Mouse (Mus musculus): ENCODE measurements at regions not wholly inside any gene's neighbourhood (a gene's known extent, or its start where the extent isn't known, plus 50 kb on each side); places are given as distances from the start of the nearest gene placed in this dataset.

GRCm38 (mm10) chr9:46408776-46409175, 89.0 kb upstream of the 4931429L15Rik start:
- ChIA-PET POLR2A (interaction anchor here in 2 of 4 experiments (0.7 to 1.2 kb wide), 4 partner anchors 11 to 1082 kb away, joined by 3 read pairs; no protein-coding TSS in a partner anchor), CTCF (interaction anchor here (0.6 to 1.1 kb wide), 11 partner anchors 10 to 1131 kb away, joined by 3 to 5 read pairs (median 3); no protein-coding TSS in a partner anchor)

DNA sequence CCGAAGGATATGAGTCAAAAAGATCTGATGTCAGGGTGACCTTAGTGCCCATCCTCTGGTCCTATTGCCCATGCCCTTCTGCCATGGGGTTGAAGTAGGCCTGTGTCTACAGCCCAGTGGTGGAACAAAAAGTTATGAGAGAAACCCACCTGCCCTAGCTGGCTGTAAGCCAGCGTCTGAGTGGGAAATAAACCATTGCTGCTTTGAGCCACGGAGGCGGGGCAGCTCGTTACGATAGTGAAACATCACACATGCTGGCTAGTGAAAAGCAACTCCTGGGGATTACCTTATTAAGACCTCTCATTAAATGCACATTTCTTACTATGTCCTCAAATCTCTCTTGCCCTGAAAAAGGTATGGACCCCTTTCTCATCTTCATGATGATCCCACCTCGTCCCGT, 86.8 kb upstream of the 4931429L15Rik start:
- CTCF ChIA-PET, result no interaction called here
- POLR2A ChIA-PET, result interaction anchor here in 1 of 4 experiments (2.0 kb wide), 1 partner anchor 9 kb away, joined by 8 read pairs; no protein-coding TSS in a partner anchor

- CTCF ChIA-PET, result interaction anchor here in 1 of 4 experiments (1.6 kb wide), 1 partner anchor 339 kb away, joined by 4 read pairs; no protein-coding TSS in a partner anchor
- POLR2A ChIA-PET, result interaction anchor here in 2 of 4 experiments (0.6 to 2.3 kb wide), 5 partner anchors 8 to 518 kb away, joined by 3 to 8 read pairs (median 3); no protein-coding TSS in a partner anchor
Measured at GRCm38 (mm10) chr9:46396591-46396990, 76.8 kb upstream of the 4931429L15Rik start.

GRCm38 (mm10) chr9:46395156-46395765, 75.5 kb upstream of the 4931429L15Rik start:
- POLR2A ChIA-PET, result interaction anchor here in 2 of 4 experiments (0.6 to 1.0 kb wide), 4 partner anchors 43 to 236 kb away, joined by 3 to 4 read pairs (median 3); no protein-coding TSS in a partner anchor
- CTCF ChIA-PET, result interaction anchor here in 3 of 4 experiments (0.6 to 1.6 kb wide), 3 partner anchors 107 to 452 kb away, joined by 3 to 6 read pairs (median 4); no protein-coding TSS in a partner anchor

GRCm38 (mm10) chr9:46394239-46394638, 74.5 kb upstream of the 4931429L15Rik start:
- ChIA-PET POLR2A (interaction anchor here in 1 of 4 experiments (0.9 kb wide), 1 partner anchor 65 kb away, joined by 4 read pairs; no protein-coding TSS in a partner anchor), CTCF (interaction anchor here in 2 of 4 experiments (0.6 to 1.8 kb wide), 3 partner anchors 14 to 92 kb away, joined by 3 to 4 read pairs (median 3); no protein-coding TSS in a partner anchor)

- ChIA-PET CTCF (interaction anchor here (0.6 to 1.8 kb wide), 21 partner anchors 10 to 466 kb away, joined by 3 to 7 read pairs (median 4); no protein-coding TSS in a partner anchor), POLR2A (interaction anchor here in 2 of 4 experiments (0.6 to 1.0 kb wide), 4 partner anchors 12 to 84 kb away, joined by 3 to 4 read pairs (median 4); no protein-coding TSS in a partner anchor)
Measured at GRCm38 (mm10) chr9:46392641-46393321, 73.0 kb upstream of the 4931429L15Rik start.

- CTCF ChIA-PET, result interaction anchor here in 3 of 4 experiments (0.6 to 2.3 kb wide), 13 partner anchors 10 to 486 kb away, joined by 3 to 9 read pairs (median 4); no protein-coding TSS in a partner anchor
- POLR2A ChIA-PET, result interaction anchor here in 3 of 4 experiments (0.6 to 2.3 kb wide), 8 partner anchors 8 to 120 kb away, joined by 3 to 12 read pairs (median 4); no protein-coding TSS in a partner anchor
Measured at GRCm38 (mm10) chr9:46389741-46390140, 70.0 kb upstream of the 4931429L15Rik start.

GRCm38 (mm10) chr9:46388677-46389676, 69.2 kb upstream of the 4931429L15Rik start:
- ChIA-PET CTCF (interaction anchor here in 3 of 4 experiments (0.6 to 2.3 kb wide), 12 partner anchors 10 to 426 kb away, joined by 3 to 9 read pairs (median 3); no protein-coding TSS in a partner anchor), POLR2A (interaction anchor here in 3 of 4 experiments (0.6 to 2.3 kb wide), 6 partner anchors 9 to 121 kb away, joined by 3 to 12 read pairs (median 4); no protein-coding TSS in a partner anchor)

DNA sequence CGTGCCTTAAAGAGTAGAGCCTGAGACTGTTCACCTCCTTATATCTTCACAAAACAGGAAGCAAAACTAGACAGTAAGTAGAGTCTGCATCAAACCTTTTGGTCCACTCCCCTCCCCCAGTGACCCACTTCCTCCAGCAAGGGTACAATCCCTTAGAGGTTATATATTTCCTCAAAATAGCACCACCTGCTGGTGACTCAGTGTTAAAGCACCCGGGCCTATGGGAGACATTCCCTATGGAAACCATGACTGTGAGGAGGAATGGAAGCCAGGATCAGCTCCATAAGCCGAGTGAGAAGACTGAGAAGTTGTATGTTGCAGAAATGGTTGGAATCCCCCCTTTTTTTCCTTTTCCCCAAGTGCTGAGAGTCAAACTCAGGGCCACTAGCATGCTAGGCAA, 66.5 kb upstream of the 4931429L15Rik start:
- ChIA-PET CTCF (interaction anchor here in 1 of 4 experiments (0.7 kb wide), 1 partner anchor 23 kb away, joined by 3 read pairs; no protein-coding TSS in a partner anchor), POLR2A (no interaction called here)

DNA sequence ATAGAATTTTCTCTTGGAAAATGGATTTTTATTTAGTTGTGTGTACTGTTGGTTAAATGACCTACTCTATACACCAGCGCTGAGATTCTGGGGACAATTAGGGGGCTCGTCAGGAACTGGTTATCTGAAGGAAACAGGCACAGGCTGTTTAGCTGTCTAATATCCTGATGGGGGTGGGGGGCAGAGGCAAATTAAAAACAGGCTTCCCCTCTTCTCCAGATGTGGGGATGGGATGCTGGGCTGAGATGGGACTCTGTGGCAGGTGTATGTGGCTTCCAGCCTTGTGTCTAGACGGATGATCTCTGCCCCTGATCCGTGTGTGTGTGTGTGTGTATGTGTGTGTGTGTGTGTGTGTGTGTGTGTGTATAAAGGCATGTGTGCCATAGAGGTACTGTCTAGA, 61.6 kb upstream of the 4931429L15Rik start:
- ChIA-PET CTCF (interaction anchor here in 3 of 4 experiments (0.6 to 2.1 kb wide), 4 partner anchors 12 to 241 kb away, joined by 3 to 7 read pairs (median 4); no protein-coding TSS in a partner anchor), POLR2A (interaction anchor here in 1 of 4 experiments (1.0 kb wide), 1 partner anchor 51 kb away, joined by 4 read pairs; no protein-coding TSS in a partner anchor)

DNA sequence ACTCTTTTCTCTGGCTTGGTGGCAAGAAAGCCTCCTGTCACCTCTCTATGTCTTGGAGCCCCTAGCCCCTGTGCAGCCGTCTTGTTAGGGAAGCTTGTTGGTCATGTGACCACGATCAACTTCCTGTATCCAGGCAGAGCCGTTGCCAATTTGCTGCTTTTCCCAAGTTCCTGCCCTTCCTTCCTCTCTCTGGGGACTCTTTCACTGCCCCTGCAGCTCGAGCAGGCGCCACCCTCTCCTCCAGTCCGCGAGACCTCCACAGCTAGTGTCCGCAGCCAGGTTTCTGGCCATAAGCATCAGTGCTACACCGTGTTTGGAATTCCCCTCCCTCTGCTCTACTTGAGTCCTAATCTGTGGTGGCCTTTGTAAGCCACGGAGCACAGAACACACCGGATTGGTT, 59.7 kb upstream of the 4931429L15Rik start:
- CTCF ChIA-PET, result interaction anchor here in 3 of 4 experiments (0.9 to 2.1 kb wide), 14 partner anchors 10 to 436 kb away, joined by 3 to 11 read pairs (median 3); no protein-coding TSS in a partner anchor

DNA sequence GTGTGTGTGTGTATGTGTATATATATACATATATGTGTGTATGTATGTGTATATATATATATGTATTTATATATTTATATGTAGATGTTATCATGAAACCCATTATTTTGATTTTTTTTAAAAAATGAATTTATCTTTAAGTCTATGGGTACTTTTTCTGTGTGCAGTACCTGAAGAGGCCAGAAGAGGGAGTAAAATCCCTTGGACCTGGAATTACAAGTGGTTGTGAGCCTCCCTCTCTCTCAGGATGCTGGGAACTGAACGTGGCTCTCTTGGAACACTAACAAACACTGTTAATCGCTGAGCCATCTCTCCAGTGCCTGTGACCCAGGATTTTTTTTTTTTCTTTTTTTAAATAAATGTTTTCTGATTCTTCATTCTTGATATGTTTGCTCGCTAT, 58.6 kb upstream of the 4931429L15Rik start:
- POLR2A ChIA-PET, result interaction anchor here in 1 of 4 experiments (1.1 kb wide), 1 partner anchor 48 kb away, joined by 3 read pairs; no protein-coding TSS in a partner anchor
- CTCF ChIA-PET, result interaction anchor here in 3 of 4 experiments (0.7 to 1.5 kb wide), 6 partner anchors 11 to 613 kb away, joined by 3 to 5 read pairs (median 4); no protein-coding TSS in a partner anchor

More for the DNA sequence above, 59.7 kb upstream of the 4931429L15Rik start:
- POLR2A ChIA-PET, result interaction anchor here in 3 of 4 experiments (0.6 to 1.8 kb wide), 8 partner anchors 10 to 425 kb away, joined by 3 to 12 read pairs (median 4); no protein-coding TSS in a partner anchor
